Mouse (Mus musculus) G1E (cell line): ENCODE measurements at regions not wholly inside any gene's neighbourhood (a gene's known extent, or its start where the extent isn't known, plus 50 kb on each side); places are given as distances from the start of the nearest gene placed in this dataset.

Experiments
- ATAC-seq: 2 replicates; pipeline ENCODE4 v1.8.0; 2016; ENCODE audit warnings: mild to moderate bottlenecking; ENCODE audit not compliant: insufficient number of reproducible peaks, poor library complexity, low FRiP score, severe bottlenecking; ENCODE audit errors: extremely low read depth
- DNase-seq: peaks from one replicate; pipeline ENCODE4 v3.0.0; 2012; ENCODE audit warnings: low spot score
- H3K27me3 ChIP-seq: 2 replicates; pipeline ENCODE4 v1.6.1; 2012; ENCODE audit warnings: mild to moderate bottlenecking, low read length, inconsistent platforms; ENCODE audit not compliant: insufficient read depth
- H3K36me3 ChIP-seq: replicated peaks from 2 replicates; pipeline ENCODE3; 2012; ENCODE audit warnings: mild to moderate bottlenecking, inconsistent platforms
- H3K4me1 ChIP-seq: 2 replicates; pipeline ENCODE4 v1.6.1; 2012; ENCODE audit warnings: low read depth, low read length, inconsistent platforms, mixed read lengths; ENCODE audit not compliant: insufficient read depth
- H3K4me3 ChIP-seq: 2 replicates; pipeline ENCODE4 v1.5.1; 2012; ENCODE audit warnings: low read depth, mild to moderate bottlenecking, inconsistent platforms, low read length, moderate library complexity, mixed read lengths
- H3K9me3 ChIP-seq: replicated peaks from 2 replicates; pipeline ENCODE4 v1.6.1; 2012; ENCODE audit warnings: inconsistent platforms
- CTCF ChIP-seq: IDR thresholded peaks from 2 replicates; pipeline ENCODE4 v1.5.1; 2012; ENCODE audit warnings: low read depth, low read length, inconsistent platforms, mixed read lengths
- GATA1 ChIP-seq: IDR thresholded peaks from 2 replicates; pipeline ENCODE4 v1.6.1; 2012; ENCODE audit warnings: borderline replicate concordance, low read length, inconsistent platforms, mixed read lengths
- GATA2 ChIP-seq: IDR thresholded peaks from 2 replicates; pipeline ENCODE4 v1.6.1; 2012; ENCODE audit warnings: low read depth, low read length, inconsistent platforms, borderline replicate concordance
- POLR2AphosphoS5 ChIP-seq: IDR thresholded peaks from 2 replicates; pipeline ENCODE4 v1.6.1; 2012; ENCODE audit warnings: low read depth, low read length, inconsistent platforms; ENCODE audit not compliant: insufficient replicate concordance
- TAL1 ChIP-seq: conservative IDR thresholded peaks from 2 replicates; pipeline ENCODE4 v1.6.1; 2012; ENCODE audit warnings: low read depth, low read length, inconsistent platforms, mixed read lengths

DNA sequence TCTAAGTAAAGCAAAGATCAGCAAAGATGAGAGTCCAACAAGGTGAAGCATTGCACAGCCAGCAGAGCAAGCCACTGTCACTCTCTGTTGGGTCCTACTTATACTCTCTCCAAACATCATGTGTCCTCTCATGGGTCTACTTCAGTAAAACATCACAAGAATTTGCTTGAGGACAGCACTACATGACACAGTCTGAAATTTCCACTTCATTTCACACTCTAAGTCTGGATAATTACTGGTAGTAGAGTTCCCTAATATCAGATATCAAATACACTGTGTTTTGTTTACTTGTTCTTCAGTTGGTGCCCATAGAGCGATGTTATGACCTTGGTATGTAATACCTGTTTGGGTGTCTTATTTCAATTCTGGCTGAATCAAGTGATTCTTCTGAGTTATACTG is 280.7 kb downstream of the Myh15 start:
- no peak for ATAC-seq
- H3K9me3 ChIP-seq = no peaks in the 10 kb centered on the region
- TF ChIP-seq CTCF = no peak
- no peak overlapping the region for H3K4me3 ChIP-seq
- H3K36me3 ChIP-seq = no peaks in the 10 kb centered on the region
- no peak for DNase-seq
- H3K27me3 ChIP-seq = no peaks in the 10 kb centered on the region
- H3K4me1 ChIP-seq = no peaks in the 10 kb centered on the region

DNA sequence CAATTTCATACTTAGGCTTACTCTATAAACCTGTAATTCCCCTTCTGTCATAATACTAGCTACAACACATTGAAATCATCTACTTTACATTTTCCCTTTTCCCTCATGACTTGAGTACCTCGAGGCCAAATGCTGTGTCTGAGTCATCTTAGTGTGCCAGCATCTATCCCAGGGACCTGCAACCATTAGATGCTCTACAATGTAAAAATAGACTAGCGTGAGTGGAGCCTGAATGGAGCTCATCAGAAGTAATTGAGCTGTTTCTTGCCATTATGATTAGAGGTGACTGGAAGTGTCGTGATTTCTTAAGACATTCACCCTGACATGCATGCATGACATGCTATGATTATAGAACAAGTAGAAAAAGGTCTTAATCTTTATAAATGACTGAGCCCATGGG is 301.1 kb downstream of the Myh15 start:
- H3K4me1 ChIP-seq = no peaks in the 10 kb centered on the region
- H3K4me3 ChIP-seq = no peak overlapping the region
- TF ChIP-seq CTCF = no peak
- TF ChIP-seq POLR2AphosphoS5 = no peak
- TF ChIP-seq TAL1 = no peak
- H3K36me3 ChIP-seq = no peaks in the 10 kb centered on the region
- no peak for ATAC-seq
- H3K9me3 ChIP-seq = no peaks in the 10 kb centered on the region
- H3K27me3 ChIP-seq = 0 out of 2 replicates have a peak, but pooled peaks cover 6% of the 10 kb centered on the region
- no peak for DNase-seq

DNA sequence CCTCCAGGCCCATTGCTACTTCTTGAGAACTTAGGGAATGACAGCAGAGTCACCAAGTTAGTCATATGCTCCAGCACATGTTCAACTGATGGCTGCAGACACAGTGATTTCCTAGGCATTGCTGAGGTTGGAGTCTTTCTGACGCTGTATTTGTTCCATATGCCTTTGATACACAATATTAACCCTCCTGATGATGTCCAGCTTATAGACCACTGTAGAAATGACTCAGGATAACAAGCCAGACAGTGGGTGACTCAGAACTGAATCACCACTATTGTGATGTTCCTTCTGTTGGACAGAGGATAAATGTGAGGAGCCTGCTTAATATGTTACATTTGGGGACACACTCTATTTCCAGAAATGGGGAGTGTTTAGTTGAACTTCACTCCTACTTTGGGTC is 304.4 kb downstream of the Myh15 start:
- Histone ChIP-seq H3K36me3 (no peaks in the 10 kb centered on the region), H3K4me1 (no peaks in the 10 kb centered on the region), H3K27me3 (0 out of 2 replicates have a peak, but pooled peaks cover 6% of the 10 kb centered on the region), H3K4me3 (no peak overlapping the region), H3K9me3 (no peaks in the 10 kb centered on the region)
- no peak for ATAC-seq
- no peak for DNase-seq
- TF ChIP-seq GATA1 = no peak
- no peak for TF ChIP-seq CTCF

DNA sequence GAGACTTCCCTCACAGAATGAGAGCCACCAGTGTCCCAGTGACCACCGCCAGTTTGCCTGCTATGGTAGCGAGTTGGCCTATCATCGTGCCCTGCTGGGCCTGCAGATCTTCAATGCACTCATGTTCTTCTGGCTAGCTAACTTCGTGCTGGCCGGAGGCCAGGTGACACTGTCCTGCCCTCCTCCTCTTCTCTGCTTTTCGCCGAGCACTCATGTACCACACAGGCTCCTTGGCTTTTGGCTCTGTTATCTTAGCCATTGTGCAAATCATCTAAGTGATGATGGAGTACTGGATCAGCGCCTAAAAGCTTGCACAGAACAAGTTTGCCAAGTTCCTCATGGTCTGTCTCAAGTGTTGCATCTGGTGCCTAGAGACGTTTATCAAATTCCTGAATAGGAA is 312.2 kb downstream of the Myh15 start:
- H3K4me1 ChIP-seq = no peaks in the 10 kb centered on the region
- ATAC-seq (no peak), DNase-seq (no peak)
- no peak overlapping the region for H3K4me3 ChIP-seq
- peaks cover 4% of the 10 kb centered on the region for H3K27me3 ChIP-seq
- no peaks in the 10 kb centered on the region for H3K9me3 ChIP-seq
- TF ChIP-seq GATA2 (no peak), GATA1 (no peak), POLR2AphosphoS5 (no peak), TAL1 (no peak), CTCF (no peak)
- no peaks in the 10 kb centered on the region for H3K36me3 ChIP-seq

- H3K4me1 ChIP-seq = no peaks in the 10 kb centered on the region
- H3K27me3 ChIP-seq = peaks cover 1% of the 10 kb centered on the region; the same call in 1 of the 2 replicates
- H3K9me3 ChIP-seq = no peaks in the 10 kb centered on the region
- no peaks in the 10 kb centered on the region for H3K36me3 ChIP-seq
- ATAC-seq = no peak
- DNase-seq = no peak
- no peak overlapping the region for H3K4me3 ChIP-seq
- no peak for TF ChIP-seq POLR2AphosphoS5
- TF ChIP-seq GATA1 = no peak
- no peak for TF ChIP-seq TAL1
- TF ChIP-seq GATA2 = no peak
- TF ChIP-seq CTCF = no peak
Measured at GRCm38 (mm10) chr16:49375108-49375507, 317.8 kb downstream of the Myh15 start.

- no peaks in the 10 kb centered on the region for H3K9me3 ChIP-seq
- no peak for ATAC-seq
- TF ChIP-seq CTCF (no peak), GATA1 (no peak), GATA2 (no peak), TAL1 (no peak), POLR2AphosphoS5 (no peak)
Measured at GRCm38 (mm10) chr16:49378917-49379473, 320.0 kb upstream of the Ift57 start.

GRCm38 (mm10) chr16:49388135-49388534 is 310.9 kb upstream of the Ift57 start:
- ATAC-seq (no peak), DNase-seq (no peak)
- TF ChIP-seq POLR2AphosphoS5 (no peak), GATA2 (no peak), GATA1 (no peak), TAL1 (no peak), CTCF (no peak)

More at GRCm38 (mm10) chr16:49378917-49379473, 320.0 kb upstream of the Ift57 start:
- Histone ChIP-seq H3K4me1 (no peaks in the 10 kb centered on the region), H3K36me3 (no peaks in the 10 kb centered on the region), H3K27me3 (no peaks in the 10 kb centered on the region; the same call in 1 of the 2 replicates), H3K4me3 (no peak overlapping the region)
- DNase-seq = no peak

More at GRCm38 (mm10) chr16:49388135-49388534, 310.9 kb upstream of the Ift57 start:
- Histone ChIP-seq H3K9me3 (no peaks in the 10 kb centered on the region), H3K4me3 (no peak overlapping the region), H3K36me3 (no peaks in the 10 kb centered on the region), H3K4me1 (no peaks in the 10 kb centered on the region), H3K27me3 (no peaks in the 10 kb centered on the region)
